Mouse (Mus musculus) left cerebral cortex, postnatal 25 days (tissue): ENCODE results near the gene Nkiras2. TPM values are rescaled to one million over a fixed set of nuclear protein-coding genes. Genes with fewer than 3 reads are reported as not detected.
"Not testable (repeated sequence)": the region's sequence is repeated elsewhere in the genome, so short reads cannot be mapped to it uniquely, and the experiment has no call there.

ENCODE experiments used
- DNase-seq, 2 experiments: peaks; one replicate each; pipeline ENCODE4 v3.0.0; 2022; ENCODE audit warnings: low spot score in 2 of 2, mixed read lengths in 1 of 2
- intact Hi-C: fragments of 180-260 bp; cut with DNase I; formaldehyde crosslinking; loops from one replicate; pipeline ENCODE4 v1.15.1; 2025
- total RNA-seq, 2 experiments: library from RNA; stranded (reverse); gene quantifications; 2 replicates each; pipeline ENCODE4 v1.2.3; 2021

The Nkiras2 gene
- total RNA-seq, 2 experiments from 2014 or later: 13.7 to 14.7 TPM

DNA sequence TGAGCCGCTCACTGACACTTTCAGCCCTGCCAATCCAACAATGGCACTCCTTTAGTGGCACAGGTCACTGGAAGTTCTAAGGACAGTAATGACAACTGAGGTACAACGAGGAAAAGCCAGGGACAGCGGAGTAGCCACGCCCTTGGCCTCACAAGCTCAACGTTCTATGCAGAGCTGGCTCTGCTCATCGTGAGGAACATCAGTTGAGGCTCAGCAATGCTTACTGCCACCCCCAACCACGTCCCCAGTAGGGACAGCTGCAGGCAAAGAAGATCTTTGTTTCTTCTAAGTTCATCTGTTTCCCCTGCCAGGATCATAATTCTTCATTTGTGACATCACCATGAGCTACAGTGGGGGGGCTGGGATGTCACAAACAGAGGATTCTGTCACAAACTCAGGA, 24.4 kb upstream of the Nkiras2 start:
- DNase-seq: no peak
- intact Hi-C loops: no loop called here

GRCm38 (mm10) chr11:100595533-100595932, 23.5 kb upstream of the Nkiras2 start:
- DNase-seq: no peak
- intact Hi-C loops: no loop called here

DNA sequence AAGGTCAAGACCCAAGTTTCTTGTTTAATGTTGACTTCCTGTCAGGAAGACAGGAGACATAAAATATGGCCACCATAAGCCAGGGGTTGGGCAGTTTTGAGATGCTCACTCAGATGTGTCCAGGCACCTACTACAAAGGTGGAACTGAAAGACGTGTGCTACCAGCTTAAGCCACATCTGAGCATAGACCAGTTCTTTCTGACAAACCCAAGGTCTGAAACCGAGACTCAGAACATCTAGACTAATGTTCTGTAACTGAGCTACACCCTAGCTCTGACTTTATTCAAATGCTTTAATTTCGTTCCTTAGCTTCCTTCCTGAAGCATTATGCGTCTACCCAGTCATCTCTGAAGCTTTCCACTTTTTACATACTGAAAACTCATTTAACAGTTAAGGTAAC, 21.0 kb upstream of the Nkiras2 start:
- intact Hi-C loops: no loop called here
- DNase-seq: no peak

DNA sequence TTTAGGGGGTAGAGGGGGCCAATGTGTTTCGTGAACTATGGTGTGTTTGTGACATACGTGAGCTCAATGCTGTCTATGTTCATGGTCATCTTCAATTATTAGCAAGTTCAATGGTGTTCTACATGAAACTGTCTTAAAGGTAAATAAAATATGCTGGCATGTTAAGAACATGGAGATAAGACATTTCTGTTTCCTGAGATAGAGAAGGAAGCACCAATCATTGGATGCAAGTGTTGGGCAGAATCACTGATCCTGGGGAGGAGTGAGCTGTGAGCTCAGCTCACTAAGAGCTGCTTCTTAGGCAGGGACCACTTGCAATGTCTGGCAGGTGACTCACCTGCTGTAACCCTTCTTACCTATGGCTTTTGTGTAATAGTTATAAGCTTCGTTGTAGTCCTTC, 17.7 kb upstream of the Nkiras2 start:
- no peak for DNase-seq
- intact Hi-C loops: no loop called here

GRCm38 (mm10) chr11:100603155-100603554, 15.9 kb upstream of the Nkiras2 start:
- intact Hi-C loops: no loop called here
- DNase-seq: no peak

DNA sequence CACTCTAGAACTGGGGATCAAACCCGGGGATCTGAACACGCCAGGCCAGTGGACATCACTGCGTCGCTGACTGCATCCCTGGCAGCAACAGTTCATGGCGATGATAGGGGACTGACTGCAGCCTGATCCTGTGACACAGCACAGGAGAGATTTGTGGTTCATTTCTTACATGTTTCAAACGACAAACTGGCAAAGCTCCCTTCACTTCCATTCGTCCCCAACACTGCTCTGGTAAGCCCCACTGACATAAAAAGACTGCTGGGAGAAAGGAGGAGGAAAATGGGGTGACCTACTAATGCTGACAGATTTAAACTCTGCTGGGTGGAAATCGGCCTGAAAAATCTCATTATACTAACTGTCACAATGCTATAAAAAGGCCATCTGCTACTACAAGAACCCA, 15.2 kb upstream of the Nkiras2 start:
- intact Hi-C loops: no loop called here
- DNase-seq: no peak

GRCm38 (mm10) chr11:100604321-100605005, 14.6 kb upstream of the Nkiras2 start:
- intact Hi-C loops: no loop called here
- peak in 1 of 2 experiments; percentile 59 for DNase-seq

DNA sequence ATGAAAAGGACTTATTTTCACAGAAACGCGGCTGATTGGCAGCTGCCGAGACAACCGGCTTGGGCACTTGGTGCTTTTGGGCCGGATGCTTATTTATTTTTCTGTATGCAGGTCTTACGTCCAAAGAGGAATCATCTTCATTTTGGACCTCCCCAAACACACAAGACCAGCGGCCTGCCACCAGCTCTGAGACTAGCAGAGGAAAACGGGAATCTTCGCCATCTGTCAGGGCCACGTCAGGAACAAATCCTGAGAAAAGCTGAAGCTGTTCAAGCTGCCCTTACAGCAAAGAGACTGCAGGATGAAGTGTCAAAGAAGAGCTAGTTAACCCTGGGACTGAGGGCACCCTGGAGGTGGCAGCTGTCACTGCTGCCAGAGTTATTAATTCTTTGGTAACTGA, 13.6 kb upstream of the Nkiras2 start:
- intact Hi-C loops: no loop called here
- DNase-seq: no peak

GRCm38 (mm10) chr11:100607121-100607520, 11.9 kb upstream of the Nkiras2 start:
- no peak for DNase-seq
- intact Hi-C loops: no loop called here

GRCm38 (mm10) chr11:100608796-100609195, 10.2 kb upstream of the Nkiras2 start:
- intact Hi-C loops: no loop called here
- no peak for DNase-seq

DNA sequence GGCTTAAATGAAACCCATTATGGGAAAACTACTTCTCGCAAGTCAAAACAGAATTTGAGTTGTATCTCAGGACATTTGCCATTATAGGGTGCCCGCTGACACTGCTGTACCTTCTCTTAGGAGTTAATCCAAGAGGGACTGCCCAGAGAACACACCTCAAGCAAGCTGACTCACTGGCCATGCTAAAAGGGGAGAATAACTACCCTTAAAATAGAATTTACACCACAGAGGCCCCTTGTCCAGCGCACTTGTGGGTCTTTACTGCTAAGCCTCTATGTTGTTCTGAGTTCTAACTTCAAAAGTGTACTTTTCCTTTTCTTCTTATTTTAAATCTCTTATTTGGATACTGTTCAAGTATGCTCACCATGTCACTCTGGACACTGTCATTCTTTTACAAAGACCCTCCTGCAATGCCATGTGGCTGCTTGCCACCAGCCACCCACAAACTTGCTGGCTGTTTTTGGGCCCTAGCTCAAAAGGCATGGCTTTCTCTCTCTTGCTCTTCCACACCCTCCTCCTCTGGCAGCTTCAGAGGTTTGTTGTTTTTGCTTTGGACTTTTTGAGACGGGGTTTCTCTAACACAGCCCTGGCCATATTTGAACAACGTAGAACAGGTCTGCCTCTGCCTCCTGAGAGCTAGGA, 9.6 kb upstream of the Nkiras2 start:
- intact Hi-C loops: no loop called here
- DNase-seq: no peak

DNA sequence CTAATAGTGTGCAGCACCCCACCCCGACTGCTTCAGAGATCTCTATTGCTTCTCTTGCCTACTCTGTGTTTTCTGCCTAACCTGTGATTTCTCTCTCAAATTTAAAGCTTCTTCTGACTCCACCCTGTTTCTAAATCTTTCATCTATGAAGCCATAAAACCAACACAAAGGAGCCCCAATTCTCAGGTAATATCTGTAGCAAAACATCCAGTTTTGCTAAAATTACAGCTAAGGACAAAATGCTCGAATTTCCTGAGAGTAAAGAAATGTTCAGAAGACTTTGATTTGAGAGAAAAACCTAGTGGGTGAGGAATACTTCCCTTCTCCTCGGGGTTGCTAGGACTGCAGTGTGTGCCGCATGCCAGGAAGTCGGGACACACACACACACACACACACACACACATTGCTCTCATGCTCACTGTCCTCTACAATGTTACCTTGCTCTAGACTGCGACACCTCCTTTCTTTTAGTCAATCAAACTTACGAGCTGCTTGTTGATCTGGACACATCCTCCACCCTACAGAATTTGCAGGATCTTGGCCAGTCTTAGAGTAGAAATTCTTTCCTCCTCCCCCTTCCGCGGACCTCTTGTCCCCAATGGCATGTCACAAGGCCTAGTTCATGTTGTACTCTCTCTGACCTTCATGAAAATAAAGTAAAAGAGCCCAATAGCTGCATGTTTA, 8.9 kb upstream of the Nkiras2 start:
- intact Hi-C loops: loop anchor here (2.0 kb wide), 1 partner anchor 39 kb away; no protein-coding TSS in a partner anchor
- DNase-seq: no peak

GRCm38 (mm10) chr11:100611627-100612026, 7.4 kb upstream of the Nkiras2 start:
- no peak for DNase-seq
- intact Hi-C loops: loop anchor here (2.0 kb wide), 1 partner anchor 41 kb away; no protein-coding TSS in a partner anchor

- intact Hi-C loops: no loop called here
- peak in 1 of 2 experiments; percentile 43 for DNase-seq
These were observed 5.8 kb upstream of the Nkiras2 start for GRCm38 (mm10) chr11:100613241-100613640.

GRCm38 (mm10) chr11:100616332-100616731, 2.7 kb upstream of the Nkiras2 start:
- no peak for DNase-seq
- intact Hi-C loops: no loop called here

GRCm38 (mm10) chr11:100616836-100617235, 2.2 kb upstream of the Nkiras2 start:
- intact Hi-C loops, DNase-seq: not testable (repeated sequence)

DNA sequence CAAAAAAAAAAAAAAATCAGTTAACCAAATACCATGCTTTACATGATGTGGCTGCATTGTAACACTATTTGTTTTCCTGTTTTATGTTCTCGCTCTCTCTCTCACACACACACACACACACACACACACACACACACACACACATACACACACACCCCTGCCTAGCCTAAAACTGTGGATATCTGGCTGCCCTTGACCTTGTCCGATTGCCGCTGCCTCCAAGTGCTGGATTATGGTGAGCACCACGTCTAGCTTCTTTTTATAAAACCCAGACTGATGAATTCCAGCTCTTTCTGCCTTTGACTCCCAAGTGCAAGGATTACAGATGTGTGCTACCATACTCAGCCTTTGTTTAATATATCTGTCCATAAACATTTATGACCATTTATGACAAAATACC, 1.6 kb upstream of the Nkiras2 start:
- intact Hi-C loops: no loop called here
- no peak for DNase-seq

- intact Hi-C loops: loop anchor here (2.0 kb wide), 1 partner anchor 49 kb away; no protein-coding TSS in a partner anchor
- peak; percentile 96 to 98 for DNase-seq
These were observed 486 bp downstream of the Nkiras2 start for GRCm38 (mm10) chr11:100619485-100619975.

GRCm38 (mm10) chr11:100619982-100620381, 938 bp downstream of the Nkiras2 start, which contains the start of gene Dnajc7:
TSS of gene Dnajc7 (minus strand) at chr11:100620168.
- no peak for DNase-seq
- intact Hi-C loops: loop anchor here (2.0 kb wide), 1 partner anchor 49 kb away; no protein-coding TSS in a partner anchor

DNA sequence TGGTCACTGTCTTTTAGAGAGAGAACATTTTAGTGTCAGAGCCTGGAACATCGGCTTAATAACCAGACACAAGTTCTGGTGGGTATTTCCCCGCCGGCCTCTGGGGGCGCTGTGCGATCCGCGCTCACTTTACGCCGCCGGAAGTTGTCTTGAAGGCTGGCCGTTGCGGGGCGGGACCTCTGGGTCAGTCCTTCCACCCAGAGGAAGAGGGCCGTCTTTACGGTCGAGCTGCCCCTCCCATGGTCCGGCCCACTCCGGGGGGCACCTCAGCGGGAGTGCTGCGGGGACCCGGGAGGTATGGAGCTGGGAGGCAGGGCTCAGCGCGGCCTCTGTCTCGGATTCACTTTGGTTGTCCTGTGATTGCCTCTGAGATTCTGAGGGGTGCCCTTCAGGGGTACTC, 3.7 kb downstream of the Nkiras2 start:
- intact Hi-C loops: no loop called here
- DNase-seq: peak; percentile 96 to 98
